Mouse (Mus musculus): ENCODE results near the gene Mtmr12.

DNA sequence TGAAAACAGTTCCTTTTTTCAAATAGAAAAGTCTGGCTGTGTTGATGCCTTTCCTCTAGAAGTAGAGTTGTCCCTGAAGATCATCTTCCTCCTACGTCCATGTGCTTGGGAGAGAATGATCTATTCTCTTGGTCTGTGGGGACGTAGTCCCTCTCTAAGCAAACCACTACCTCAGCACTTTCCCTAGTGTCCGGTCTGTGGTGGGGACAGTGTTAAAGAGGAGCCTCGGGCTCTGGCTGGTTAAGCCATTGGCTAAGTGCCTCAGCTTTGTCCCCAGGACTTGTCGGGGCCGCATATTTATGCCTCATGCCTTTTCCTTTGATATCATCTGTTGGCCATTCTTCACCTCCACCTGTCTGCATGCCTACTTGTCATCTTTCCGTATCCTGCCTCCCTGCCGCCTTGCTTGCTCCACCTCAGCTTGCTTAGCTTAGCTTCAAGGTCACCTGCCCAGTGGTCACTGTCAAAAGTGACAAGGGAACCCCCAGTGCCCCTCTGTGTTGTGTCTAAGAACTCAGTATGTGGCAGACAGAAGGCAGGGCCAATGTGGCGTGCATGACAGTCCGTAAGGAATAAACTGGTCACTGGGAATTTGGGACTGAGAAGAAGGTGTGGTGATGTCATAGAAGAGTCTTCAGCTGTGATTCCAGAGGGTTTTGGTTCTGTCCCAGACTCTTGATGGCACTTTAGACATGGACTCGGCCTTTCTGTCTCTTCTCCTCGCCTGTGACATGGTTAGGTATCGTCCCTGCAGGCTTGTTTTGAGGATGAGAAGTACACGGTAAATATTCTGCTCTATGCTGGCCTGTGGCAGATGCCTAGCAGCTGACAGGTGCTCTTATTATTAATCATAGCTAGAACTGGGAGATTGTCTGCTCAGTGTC lies 9.9 kb downstream of the Mtmr12 start:
- no peak for TF ChIP-seq CTCF (conservative IDR thresholded peaks at IDR 0.05; ENCODE audit: low read length)
- TF ChIP-seq NANOG (IDR thresholded peaks at IDR 0.05; ENCODE audit: borderline replicate concordance, low read length) = no peak
- TF ChIP-seq POU5F1 (IDR thresholded peaks at IDR 0.05; ENCODE audit: borderline replicate concordance, low read length) = no peak

All from E14TG2a.4 (cell line).